Mouse (Mus musculus): Measurements from ENCODE around the gene Gins2. TPM values are rescaled to one million over a fixed set of nuclear protein-coding genes. Genes with fewer than 3 reads are reported as not detected.

Gene Gins2
- polyA plus RNA-seq (2012; rRNA removed): 13.7 and 15.6 TPM in 2 replicates

DNA sequence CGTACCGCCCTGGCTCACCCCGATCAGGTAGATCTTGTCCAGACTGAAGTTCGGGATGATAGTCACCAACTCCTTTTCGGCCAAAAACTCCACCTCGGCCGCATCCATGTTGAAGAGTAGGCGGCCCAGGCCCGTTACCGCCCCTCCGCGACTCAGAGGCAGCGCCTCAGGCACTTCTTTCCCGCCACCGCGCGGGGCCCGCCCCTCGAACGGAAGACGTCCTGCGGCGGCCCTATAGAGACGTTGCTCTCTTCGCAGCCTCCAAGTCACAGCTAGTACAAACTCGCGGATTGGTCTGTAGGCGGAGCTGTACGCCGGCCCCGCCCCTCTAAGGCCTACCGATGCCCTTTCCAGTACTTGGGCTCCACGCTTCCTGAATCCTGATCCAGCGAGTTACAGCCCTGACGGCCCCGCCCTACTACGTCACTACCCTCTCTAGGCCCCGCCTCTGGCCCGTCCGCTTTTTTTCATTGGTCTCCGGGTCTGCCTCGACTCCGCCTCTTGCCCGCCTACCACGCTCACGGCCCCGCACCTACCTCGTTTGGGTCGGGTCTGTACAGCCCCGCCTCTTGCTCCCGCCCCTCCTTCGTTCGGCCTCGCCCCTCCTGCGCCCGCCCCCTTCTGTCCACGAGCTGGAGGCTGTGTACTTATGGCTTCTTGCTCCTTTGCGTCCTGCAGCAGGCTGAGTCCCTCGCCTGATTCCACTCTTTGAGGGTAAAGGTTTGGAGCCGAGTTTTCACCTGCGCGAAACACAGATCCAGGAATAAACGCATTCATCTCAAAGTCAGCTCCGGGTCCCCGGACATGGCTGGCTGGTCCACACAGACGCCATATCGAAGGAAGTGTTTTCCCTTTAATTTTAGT is at the start of gene Gins2:
Gene Gins2 (minus strand): TSS at position 397 of the 864 bp plus-strand sequence.

Other genes starting within 250 kb of the Gins2 start
- gene 1190005I06Rik, start 58.3 kb upstream of the Gins2 start, polyA plus RNA-seq (2012; rRNA removed): 15.0 and 15.2 TPM in 2 replicates
- gene Gm27021, start 78.8 kb upstream of the Gins2 start, polyA plus RNA-seq (2012; rRNA removed): 3.7 and 4.2 TPM in 2 replicates
- gene Cox4i1, start 78.9 kb upstream of the Gins2 start, polyA plus RNA-seq (2012; rRNA removed): 1,263 and 1,364 TPM in 2 replicates
- 64.7 and 71.5 TPM in 2 replicates for gene Emc8, start 79.3 kb upstream of the Gins2 start, polyA plus RNA-seq (2012; rRNA removed)
- 1.2 TPM in 2 replicates for gene Irf8, start 147.1 kb upstream of the Gins2 start, polyA plus RNA-seq (2012; rRNA removed)